Mouse (Mus musculus): ENCODE measurements at regions not wholly inside any gene's neighbourhood (a gene's known extent, or its start where the extent isn't known, plus 50 kb on each side); places are given as distances from the start of the nearest gene placed in this dataset.

GRCm38 (mm10) chr2:169237856-169238255, 282.5 kb upstream of the Zfp64 start:
- DNase-seq (ENCODE audit: low spot score in 2 of 2) = no peak

- DNase-seq (ENCODE audit: low spot score in 2 of 2) = no peak
These were observed 281.9 kb upstream of the Zfp64 start for GRCm38 (mm10) chr2:169237321-169237720.

- no peak for DNase-seq (ENCODE audit: low spot score in 2 of 2)
These were observed 279.1 kb upstream of the Zfp64 start for GRCm38 (mm10) chr2:169234368-169235070.

- no peak for DNase-seq (ENCODE audit: low spot score in 2 of 2)
These were observed 278.1 kb upstream of the Zfp64 start for GRCm38 (mm10) chr2:169233151-169234123.

GRCm38 (mm10) chr2:169222264-169222663, 266.9 kb upstream of the Zfp64 start:
- no peak for DNase-seq (ENCODE audit: low spot score in 2 of 2)

GRCm38 (mm10) chr2:169221141-169221540, 265.8 kb upstream of the Zfp64 start:
- DNase-seq (ENCODE audit: low spot score in 2 of 2) = no peak

- no peak for DNase-seq (ENCODE audit: low spot score in 2 of 2)
These were observed 260.2 kb upstream of the Zfp64 start for GRCm38 (mm10) chr2:169215546-169216043.

GRCm38 (mm10) chr2:169214396-169214795, 259.0 kb upstream of the Zfp64 start:
- no peak for DNase-seq (ENCODE audit: low spot score in 2 of 2)

- DNase-seq (ENCODE audit: low spot score in 2 of 2) = no peak
These were observed 257.9 kb upstream of the Zfp64 start for GRCm38 (mm10) chr2:169213314-169213713.

GRCm38 (mm10) chr2:169212676-169213257, 257.4 kb upstream of the Zfp64 start:
- DNase-seq (ENCODE audit: low spot score in 2 of 2) = no peak

- DNase-seq (ENCODE audit: low spot score in 2 of 2) = no peak
These were observed 248.9 kb upstream of the Zfp64 start for GRCm38 (mm10) chr2:169204254-169204752.

GRCm38 (mm10) chr2:169191974-169192373, 236.6 kb upstream of the Zfp64 start:
- no peak for DNase-seq (ENCODE audit: low spot score in 2 of 2)

GRCm38 (mm10) chr2:169191465-169191864, 236.1 kb upstream of the Zfp64 start:
- DNase-seq (ENCODE audit: low spot score in 2 of 2) = no peak

GRCm38 (mm10) chr2:169177565-169177964, 222.2 kb upstream of the Zfp64 start:
- DNase-seq (ENCODE audit: low spot score in 2 of 2) = no peak

GRCm38 (mm10) chr2:169168795-169169194, 213.4 kb upstream of the Zfp64 start:
- DNase-seq (ENCODE audit: low spot score in 2 of 2) = no peak

GRCm38 (mm10) chr2:169168376-169168775, 213.0 kb upstream of the Zfp64 start:
- DNase-seq (ENCODE audit: low spot score in 2 of 2) = no peak

- DNase-seq (ENCODE audit: low spot score in 2 of 2) = no peak
These were observed 206.3 kb upstream of the Zfp64 start for GRCm38 (mm10) chr2:169161651-169162050.

GRCm38 (mm10) chr2:169158760-169159159, 203.4 kb upstream of the Zfp64 start:
- no peak for DNase-seq (ENCODE audit: low spot score in 2 of 2)

- DNase-seq (ENCODE audit: low spot score in 2 of 2) = no peak
These were observed 202.8 kb upstream of the Zfp64 start for GRCm38 (mm10) chr2:169158005-169158673.

- DNase-seq (ENCODE audit: low spot score in 2 of 2) = no peak
These were observed 201.5 kb upstream of the Zfp64 start for GRCm38 (mm10) chr2:169156908-169157307.

GRCm38 (mm10) chr2:169154881-169155280, 199.5 kb upstream of the Zfp64 start:
- no peak for DNase-seq (ENCODE audit: low spot score in 2 of 2)
